Mouse (Mus musculus) liver, adult (tissue): ENCODE results near the gene Arhgef11.

Source experiments
- GATA4 ChIP-seq: IDR thresholded peaks from 2 replicates; pipeline ENCODE4 v1.6.1; 2014; ENCODE audit warnings: mild to moderate bottlenecking, low read length; ENCODE audit not compliant: insufficient replicate concordance

The Arhgef11 gene

GRCm38 (mm10) chr3:87649063-87649462, 31.7 kb downstream of the Arhgef11 start:
- TF ChIP-seq GATA4: no peak

DNA sequence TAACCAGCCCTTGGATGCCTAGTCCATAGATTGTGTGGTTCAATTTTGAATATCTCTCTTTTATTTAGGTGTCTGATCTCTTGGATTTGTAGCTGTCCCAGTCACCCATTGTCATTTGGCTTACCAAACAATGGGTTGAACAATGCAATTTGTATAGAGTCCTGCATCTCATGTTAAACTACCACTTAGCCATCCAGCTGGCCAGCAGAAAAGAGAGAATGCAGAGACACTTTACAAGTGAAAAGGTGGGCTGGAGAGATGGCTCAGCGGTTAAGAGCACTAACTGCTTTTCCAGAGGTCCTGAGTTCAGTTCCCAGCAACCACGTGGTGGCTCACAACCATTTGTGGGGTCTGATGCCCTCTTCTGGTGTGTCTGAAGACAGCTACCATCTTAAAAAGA, 41.0 kb downstream of the Arhgef11 start:
- no peak for TF ChIP-seq GATA4

DNA sequence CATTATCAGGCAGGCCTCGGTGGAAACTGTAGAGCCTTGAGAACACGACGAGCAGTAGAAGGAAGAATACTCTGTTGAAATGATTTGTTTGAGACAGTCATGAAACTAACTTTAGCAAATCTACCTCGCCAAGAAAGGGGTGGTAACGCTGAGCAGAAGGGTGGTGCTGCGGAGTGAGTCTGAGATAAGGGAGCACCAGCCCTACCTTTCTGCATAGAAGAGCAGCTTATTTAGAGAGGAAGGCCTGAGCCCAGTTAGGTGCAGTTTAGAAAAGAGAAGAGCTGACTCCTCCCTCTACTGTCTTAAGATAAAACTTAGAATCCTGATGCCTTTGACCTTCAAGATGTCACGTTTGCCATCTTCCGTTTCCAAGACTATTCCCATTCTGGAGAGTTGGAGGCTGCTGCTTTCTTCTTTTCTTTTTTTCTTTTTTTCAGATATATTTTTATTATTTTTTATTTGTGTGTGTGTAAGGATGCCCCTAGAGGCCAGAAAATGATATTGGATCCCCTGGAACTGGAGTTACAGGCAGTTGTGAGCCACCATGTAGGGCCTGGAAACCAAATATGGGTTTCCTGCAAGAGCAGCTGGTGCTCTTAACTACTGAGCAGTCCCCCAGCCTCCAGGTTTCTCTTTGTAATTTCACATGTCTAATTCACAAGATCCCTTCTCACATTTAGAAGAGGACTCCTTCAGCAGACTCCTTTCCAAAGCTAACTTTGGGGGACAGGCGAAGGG, 42.5 kb downstream of the Arhgef11 start:
- no peak for TF ChIP-seq GATA4

DNA sequence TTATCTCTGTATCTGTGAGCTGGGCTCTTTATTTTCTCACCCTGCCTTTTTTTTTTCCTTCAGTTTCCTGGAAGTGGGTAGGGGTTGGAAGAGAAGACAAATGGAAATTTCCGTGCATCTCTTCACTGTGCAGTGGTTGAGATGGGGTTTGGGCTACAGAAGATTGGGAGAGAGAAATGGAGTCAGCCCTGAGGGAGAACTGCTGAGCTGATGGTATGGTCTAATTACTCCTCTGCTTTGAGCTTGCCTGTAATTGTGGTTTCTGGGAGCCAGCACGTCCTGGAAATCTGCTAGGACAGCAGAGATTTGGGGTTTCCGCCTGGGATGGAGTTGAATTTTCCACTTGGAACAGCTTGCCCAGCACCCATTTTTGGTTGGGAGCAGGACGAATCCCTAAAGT, 43.1 kb downstream of the Arhgef11 start:
- no peak for TF ChIP-seq GATA4

GRCm38 (mm10) chr3:87661291-87661690, 43.9 kb downstream of the Arhgef11 start:
- no peak for TF ChIP-seq GATA4

DNA sequence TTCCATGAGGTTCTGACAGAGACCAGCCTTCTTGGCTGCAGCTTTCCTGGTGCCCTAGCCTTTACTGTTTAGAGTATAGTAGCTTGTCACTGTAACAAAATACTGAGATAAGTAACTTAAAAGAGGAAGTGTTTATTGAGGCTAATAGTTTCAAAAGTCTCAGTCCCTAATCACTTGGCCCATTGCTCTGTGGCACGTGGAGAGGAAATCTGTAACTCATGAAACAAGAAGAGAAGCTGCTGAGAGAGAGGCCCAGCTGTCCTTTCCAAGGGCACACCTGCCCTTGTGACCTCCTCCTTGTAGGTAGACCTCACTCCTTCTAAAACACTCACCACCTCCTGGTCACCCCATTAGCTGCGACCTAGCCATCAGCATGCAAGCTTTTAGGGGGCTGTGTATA, 101.2 kb downstream of the Arhgef11 start:
- TF ChIP-seq GATA4: no peak

DNA sequence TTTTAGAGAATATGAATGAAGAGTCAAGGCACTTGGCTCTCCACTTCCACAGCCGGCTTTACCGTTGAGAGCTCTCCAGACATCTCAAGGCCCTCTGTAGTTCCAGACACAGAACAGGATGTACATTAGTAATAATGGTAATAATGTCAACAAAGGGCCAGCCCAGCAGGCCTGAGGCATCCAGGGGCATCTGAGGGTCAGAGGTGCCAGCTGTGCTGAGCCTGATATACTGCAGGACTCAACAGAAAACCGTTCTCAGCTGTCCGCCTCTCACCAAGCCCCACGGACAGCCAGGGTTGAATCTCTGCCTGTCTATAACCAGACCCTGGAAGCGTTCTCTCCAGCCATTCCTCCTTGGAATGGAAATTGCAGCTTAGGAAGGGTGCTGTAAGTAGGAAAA, 107.2 kb downstream of the Arhgef11 start:
- no peak for TF ChIP-seq GATA4

DNA sequence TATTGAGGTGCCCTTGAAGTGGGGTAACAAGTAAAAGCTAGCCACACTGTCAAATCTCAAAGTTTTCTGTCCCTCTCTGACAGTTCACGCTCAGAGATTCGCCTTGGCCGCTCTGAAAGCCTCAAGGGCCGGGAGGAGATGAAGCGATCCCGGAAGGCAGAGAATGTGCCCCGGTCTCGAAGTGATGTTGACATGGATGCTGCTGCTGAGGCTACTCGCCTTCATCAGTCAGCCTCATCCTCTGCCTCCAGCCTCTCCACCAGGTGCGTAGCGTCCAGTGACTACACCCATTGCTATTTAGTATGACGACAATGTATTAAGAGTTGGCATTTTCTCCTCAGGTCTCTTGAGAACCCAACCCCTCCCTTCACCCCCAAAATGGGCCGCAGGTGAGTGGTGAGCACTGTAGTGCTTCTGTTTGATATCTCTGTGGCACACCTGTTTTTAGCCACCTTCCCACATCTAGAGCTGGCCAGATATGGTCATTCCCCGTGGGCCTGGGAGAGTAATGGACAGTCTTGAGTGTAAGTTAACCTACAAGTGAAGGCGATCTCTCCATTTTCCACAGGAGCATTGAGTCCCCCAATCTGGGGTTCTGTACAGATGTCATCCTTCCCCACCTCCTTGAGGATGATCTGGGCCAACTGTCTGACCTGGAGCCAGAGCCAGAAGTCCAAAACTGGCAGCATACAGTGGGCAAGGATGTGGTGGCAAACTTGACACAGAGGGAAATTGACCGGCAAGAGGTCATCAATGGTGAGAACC, 108.2 kb downstream of the Arhgef11 start:
- no peak for TF ChIP-seq GATA4

DNA sequence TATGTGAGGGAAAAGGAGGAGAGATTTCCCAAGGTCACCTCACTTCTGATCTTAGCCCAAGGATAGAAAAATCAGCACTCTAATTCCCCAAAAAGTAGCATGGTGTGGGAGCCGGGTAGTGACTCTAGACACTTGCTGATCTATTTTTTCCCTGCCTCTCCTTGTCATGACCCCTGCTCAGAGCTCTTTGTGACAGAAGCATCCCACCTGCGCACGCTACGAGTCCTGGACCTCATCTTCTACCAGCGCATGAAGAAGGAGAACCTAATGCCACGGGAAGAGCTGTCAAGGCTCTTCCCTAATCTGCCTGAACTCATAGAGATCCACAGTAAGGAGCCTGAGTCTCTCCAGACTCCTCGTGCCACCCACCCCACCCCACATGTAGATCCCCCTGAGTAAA, 108.8 kb downstream of the Arhgef11 start:
- TF ChIP-seq GATA4: no peak

DNA sequence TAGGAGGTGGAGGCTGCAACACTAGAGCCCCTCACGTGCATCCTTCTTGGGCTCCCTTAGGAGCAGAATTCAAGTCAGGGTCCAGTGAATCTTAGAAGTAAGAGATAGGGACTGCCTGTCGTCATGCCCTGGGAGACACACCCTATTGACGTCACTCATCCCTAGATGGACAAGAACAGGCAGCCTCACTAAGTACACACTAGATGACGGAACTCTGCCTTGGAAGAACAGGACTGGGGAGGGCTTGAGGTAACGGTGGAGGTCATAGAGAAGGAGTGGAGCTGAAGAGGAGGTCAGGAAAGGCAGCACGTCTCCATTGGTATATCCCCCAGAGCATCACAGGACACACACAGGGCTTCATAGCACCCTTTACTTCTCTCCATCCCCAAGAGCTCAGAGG, 111.3 kb downstream of the Arhgef11 start:
- no peak for TF ChIP-seq GATA4

- TF ChIP-seq GATA4: no peak
Measured at GRCm38 (mm10) chr3:87733098-87733497, 115.7 kb downstream of the Arhgef11 start.

DNA sequence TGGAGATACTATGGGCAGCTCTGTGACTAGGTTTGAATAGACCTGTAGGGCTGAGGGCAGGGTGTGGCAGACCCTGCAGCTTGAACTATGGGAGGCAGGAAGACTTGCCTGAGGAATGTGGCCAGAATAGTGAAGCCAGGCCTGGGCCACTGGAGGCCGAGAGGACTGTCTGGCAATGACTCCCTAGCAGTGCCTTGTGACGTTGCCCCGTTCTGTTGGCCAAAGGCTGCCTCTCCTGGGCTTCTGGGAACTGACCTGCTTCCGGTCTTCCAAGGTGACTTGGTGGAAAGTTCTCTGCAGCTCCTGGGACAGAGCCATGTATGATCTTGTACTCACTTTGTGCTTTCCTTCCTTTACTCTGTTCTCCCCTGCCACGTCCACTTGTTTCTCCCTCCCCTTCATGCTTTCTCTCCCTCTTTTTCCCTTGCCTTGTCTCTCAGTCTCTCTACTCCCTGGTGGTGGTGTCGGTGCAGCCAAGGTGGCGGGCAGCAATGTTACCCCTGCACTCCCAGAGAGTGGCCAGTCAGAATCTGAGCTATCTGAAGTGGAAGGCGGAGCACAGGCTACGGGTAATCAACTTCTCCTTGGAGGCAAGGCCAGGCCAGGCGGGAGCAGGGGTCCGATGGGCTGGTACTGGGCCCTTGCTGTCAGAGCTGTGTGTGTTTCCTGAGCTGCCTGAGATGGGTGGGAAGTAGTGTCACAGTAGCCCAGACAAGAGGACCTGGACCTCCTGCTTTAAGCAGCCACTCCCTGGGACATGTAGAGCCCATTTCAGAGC, 116.8 kb downstream of the Arhgef11 start:
- TF ChIP-seq GATA4: no peak

DNA sequence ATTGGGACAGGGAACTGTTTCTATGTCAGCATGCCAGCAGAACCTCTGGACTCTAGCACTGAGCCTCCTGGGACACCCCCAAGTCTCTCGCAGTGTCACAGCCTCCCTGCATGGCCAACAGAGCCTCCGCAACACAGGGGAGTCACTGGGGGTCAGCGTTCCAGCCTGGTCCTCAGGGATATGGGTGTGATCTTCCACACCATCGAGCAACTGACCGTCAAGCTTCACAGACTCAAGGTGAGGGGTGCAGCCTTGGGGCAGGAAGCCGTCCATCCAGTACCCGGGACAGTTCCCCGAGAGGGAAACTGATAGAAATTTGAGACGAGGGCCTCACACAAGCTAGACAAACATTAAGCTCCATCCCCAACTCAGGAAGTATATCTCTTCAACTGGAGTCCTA, 118.0 kb downstream of the Arhgef11 start:
- TF ChIP-seq GATA4: no peak

GRCm38 (mm10) chr3:87738906-87739305, 121.5 kb downstream of the Arhgef11 start:
- no peak for TF ChIP-seq GATA4

DNA sequence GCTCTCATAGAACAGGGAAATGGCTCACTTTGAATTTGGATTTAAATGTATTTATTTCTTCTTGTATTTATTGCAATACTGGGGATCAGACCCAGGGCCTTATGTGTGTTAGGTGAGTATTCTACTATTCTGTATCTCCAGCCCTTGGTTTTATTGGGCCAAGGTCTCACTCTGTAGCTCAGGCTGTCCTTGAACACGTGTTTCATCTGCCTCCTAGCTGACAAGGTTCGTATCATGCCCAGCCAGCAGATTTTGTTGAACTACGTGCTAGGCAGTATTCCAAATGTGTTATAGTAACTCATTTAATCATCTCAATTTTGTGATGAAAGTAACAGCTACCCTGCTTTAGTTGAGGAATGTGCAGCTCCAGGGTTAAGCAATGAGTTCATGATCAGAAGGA, 124.7 kb downstream of the Arhgef11 start:
- TF ChIP-seq GATA4: no peak

- no peak for TF ChIP-seq GATA4
Measured at GRCm38 (mm10) chr3:87742735-87743134, 125.4 kb downstream of the Arhgef11 start.

DNA sequence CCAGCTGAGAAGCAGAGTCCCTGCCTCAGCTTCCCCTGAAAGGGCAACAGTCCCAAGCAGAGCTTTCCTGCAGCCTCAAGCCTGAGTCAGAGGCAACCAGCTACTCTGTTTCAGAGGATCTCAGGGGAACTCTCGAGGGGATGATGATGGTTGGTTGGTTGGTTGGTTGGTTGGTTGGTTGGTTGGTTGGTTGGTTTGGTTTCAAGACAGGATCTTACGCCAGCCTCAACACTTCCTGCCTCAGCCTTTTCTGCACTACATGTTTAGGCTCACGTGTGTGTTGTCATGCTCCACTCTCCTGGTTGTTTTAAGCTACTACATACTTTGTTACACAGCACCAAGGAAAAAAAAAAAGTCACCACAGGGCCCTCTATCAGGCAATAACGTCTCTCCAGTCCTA, 126.6 kb downstream of the Arhgef11 start:
- TF ChIP-seq GATA4: no peak
